Mouse (Mus musculus) ES-E14 (cell line): ENCODE measurements around the gene Wdr5.

Source experiments
- CHD2 ChIP-seq: IDR thresholded peaks from 2 replicates; pipeline ENCODE4 v1.6.1; 2014; ENCODE audit warnings: mild to moderate bottlenecking, low read depth, low read length, inconsistent platforms
- HCFC1 ChIP-seq: IDR thresholded peaks from 2 replicates; pipeline ENCODE4 v1.6.1; 2012; ENCODE audit warnings: low read length, inconsistent platforms, borderline replicate concordance; ENCODE audit not compliant: insufficient read depth
- ZNF384 ChIP-seq: IDR thresholded peaks from 2 replicates; pipeline ENCODE4 v1.6.1; 2012; ENCODE audit warnings: low read depth, low read length, inconsistent platforms

DNA sequence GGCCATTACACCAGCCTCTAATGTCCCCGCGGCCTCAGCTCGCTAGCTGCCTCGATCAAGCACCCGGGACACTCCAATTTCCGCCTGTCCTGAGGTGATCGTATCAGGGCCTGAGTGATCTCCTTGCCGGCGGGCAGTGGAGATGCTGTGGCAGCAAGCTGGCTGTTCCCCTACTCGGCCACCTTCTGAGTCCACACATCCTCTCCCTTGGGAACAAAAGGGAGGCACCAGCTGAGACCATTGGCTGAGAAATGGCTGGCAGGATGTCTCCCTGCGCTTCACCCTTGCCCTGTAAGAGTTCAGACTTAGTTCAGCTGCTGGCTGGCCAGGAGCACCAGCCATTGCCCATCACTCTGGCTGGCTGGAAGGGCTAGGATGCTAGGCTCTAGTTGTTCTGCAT lies 67.2 kb downstream of the Wdr5 start:
- TF ChIP-seq CHD2 = no peak
- no peak for TF ChIP-seq ZNF384
- no peak for TF ChIP-seq HCFC1
